Mouse (Mus musculus): ENCODE measurements around the gene Fbxw2.
"Not testable (repeated sequence)": the region's sequence is repeated elsewhere in the genome, so short reads cannot be mapped to it uniquely, and the experiment has no call there.

Fbxw2 gene

GRCm38 (mm10) chr2:34825827-34826459 is at the start of gene Fbxw2:
Gene Fbxw2 (minus strand): TSS chr2:34826311.
- peak; percentile 92 for DNase-seq (ENCODE audit: inconsistent ontology term)

- DNase-seq (ENCODE audit: inconsistent ontology term): no peak
These were observed 48.8 kb upstream of the Fbxw2 start, which contains the start of gene Psmd5 for GRCm38 (mm10) chr2:34874816-34875345. Gene Psmd5 (minus strand): TSS chr2:34874968.

GRCm38 (mm10) chr2:34874271-34874670 is 48.2 kb upstream of the Fbxw2 start, which contains the start of gene Cutal:
Gene Cutal (plus strand): TSS chr2:34874396.
- peak; percentile 14 for DNase-seq (ENCODE audit: inconsistent ontology term)

- peak; percentile 99 for DNase-seq (ENCODE audit: inconsistent ontology term)
These were observed 44.7 kb upstream of the Fbxw2 start for GRCm38 (mm10) chr2:34870520-34871474.

- DNase-seq (ENCODE audit: inconsistent ontology term): peak; percentile 76
These were observed 43.6 kb upstream of the Fbxw2 start for GRCm38 (mm10) chr2:34869680-34870079.

- DNase-seq (ENCODE audit: inconsistent ontology term): no peak
These were observed 31.6 kb upstream of the Fbxw2 start for GRCm38 (mm10) chr2:34857728-34858127.

GRCm38 (mm10) chr2:34855265-34855664 is 29.2 kb upstream of the Fbxw2 start:
- DNase-seq (ENCODE audit: inconsistent ontology term): no peak

GRCm38 (mm10) chr2:34847702-34848101 is 21.6 kb upstream of the Fbxw2 start:
- no peak for DNase-seq (ENCODE audit: inconsistent ontology term)

- no peak for DNase-seq (ENCODE audit: inconsistent ontology term)
These were observed 17.3 kb upstream of the Fbxw2 start for GRCm38 (mm10) chr2:34843211-34843939.

GRCm38 (mm10) chr2:34841706-34842105 is 15.6 kb upstream of the Fbxw2 start:
- peak; percentile 62 for DNase-seq (ENCODE audit: inconsistent ontology term)

- not testable (repeated sequence) for DNase-seq (ENCODE audit: inconsistent ontology term)
These were observed 14.0 kb upstream of the Fbxw2 start for GRCm38 (mm10) chr2:34840143-34840542.

GRCm38 (mm10) chr2:34835669-34836068 is 9.6 kb upstream of the Fbxw2 start:
- no peak for DNase-seq (ENCODE audit: inconsistent ontology term)

GRCm38 (mm10) chr2:34833624-34834023 is 7.5 kb upstream of the Fbxw2 start:
- no peak for DNase-seq (ENCODE audit: inconsistent ontology term)

GRCm38 (mm10) chr2:34832766-34833457 is 6.8 kb upstream of the Fbxw2 start, which contains the start of gene Gm34653:
Gene Gm34653 (plus strand): TSS chr2:34833007.
- not testable (repeated sequence) for DNase-seq (ENCODE audit: inconsistent ontology term)

GRCm38 (mm10) chr2:34830066-34830465 is 4.0 kb upstream of the Fbxw2 start:
- not testable (repeated sequence) for DNase-seq (ENCODE audit: inconsistent ontology term)

- no peak for DNase-seq (ENCODE audit: inconsistent ontology term)
These were observed 1.9 kb upstream of the Fbxw2 start for GRCm38 (mm10) chr2:34828026-34828425.

GRCm38 (mm10) chr2:34827591-34827990 is 1.5 kb upstream of the Fbxw2 start:
- DNase-seq (ENCODE audit: inconsistent ontology term): no peak

- no peak for DNase-seq (ENCODE audit: inconsistent ontology term)
These were observed 535 bp upstream of the Fbxw2 start for GRCm38 (mm10) chr2:34826460-34827231.

GRCm38 (mm10) chr2:34818492-34818891 is 7.6 kb downstream of the Fbxw2 start:
- DNase-seq (ENCODE audit: inconsistent ontology term): no peak

- not testable (repeated sequence) for DNase-seq (ENCODE audit: inconsistent ontology term)
These were observed 10.2 kb downstream of the Fbxw2 start for GRCm38 (mm10) chr2:34815893-34816292.
